Mouse (Mus musculus): ENCODE measurements around the gene Rpusd2.

DNA sequence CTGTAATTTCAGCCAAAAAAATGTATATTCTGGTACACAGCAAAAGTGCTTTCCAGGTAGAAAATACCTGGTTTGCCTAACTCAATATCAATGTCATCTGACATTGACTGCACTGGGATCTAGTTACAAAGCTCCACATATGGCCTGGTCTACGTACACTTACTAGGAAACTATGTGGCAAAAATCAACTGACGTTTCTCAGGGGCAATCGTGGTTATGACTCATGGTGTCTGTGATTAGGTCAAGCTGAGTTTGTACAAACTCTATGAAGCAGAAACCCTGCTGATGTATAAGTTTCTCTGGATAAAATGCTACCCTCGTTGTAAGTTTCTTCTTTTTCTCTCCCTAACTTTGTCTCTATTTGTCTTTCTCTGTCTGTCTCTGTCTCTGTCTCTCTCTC, 2.4 kb upstream of the Rpusd2 start:
- TF ChIP-seq POLR2A (IDR thresholded peaks at IDR 0.05; ENCODE audit: borderline replicate concordance, extremely low read depth, low read depth, low read length) (no peak), CTCF (IDR thresholded peaks at IDR 0.05; ENCODE audit: insufficient read depth, low read length) (no peak)
